Mouse (Mus musculus) spleen, adult 2 months (tissue): ENCODE results near the gene Rufy4.

Experiments used
- CTCF ChIP-seq: fragments of 200-500 bp; IDR thresholded peaks from 2 replicates; pipeline ENCODE4 v1.5.1; 2011; ENCODE audit warnings: mild to moderate bottlenecking, inconsistent platforms; ENCODE audit not compliant: insufficient read depth, insufficient read length, insufficient replicate concordance; ENCODE audit errors: extremely low read depth
- POLR2A ChIP-seq: fragments of 200-500 bp; IDR thresholded peaks from 2 replicates; pipeline ENCODE4 v1.6.1; 2011; ENCODE audit warnings: low read depth, low read length, inconsistent platforms

DNA sequence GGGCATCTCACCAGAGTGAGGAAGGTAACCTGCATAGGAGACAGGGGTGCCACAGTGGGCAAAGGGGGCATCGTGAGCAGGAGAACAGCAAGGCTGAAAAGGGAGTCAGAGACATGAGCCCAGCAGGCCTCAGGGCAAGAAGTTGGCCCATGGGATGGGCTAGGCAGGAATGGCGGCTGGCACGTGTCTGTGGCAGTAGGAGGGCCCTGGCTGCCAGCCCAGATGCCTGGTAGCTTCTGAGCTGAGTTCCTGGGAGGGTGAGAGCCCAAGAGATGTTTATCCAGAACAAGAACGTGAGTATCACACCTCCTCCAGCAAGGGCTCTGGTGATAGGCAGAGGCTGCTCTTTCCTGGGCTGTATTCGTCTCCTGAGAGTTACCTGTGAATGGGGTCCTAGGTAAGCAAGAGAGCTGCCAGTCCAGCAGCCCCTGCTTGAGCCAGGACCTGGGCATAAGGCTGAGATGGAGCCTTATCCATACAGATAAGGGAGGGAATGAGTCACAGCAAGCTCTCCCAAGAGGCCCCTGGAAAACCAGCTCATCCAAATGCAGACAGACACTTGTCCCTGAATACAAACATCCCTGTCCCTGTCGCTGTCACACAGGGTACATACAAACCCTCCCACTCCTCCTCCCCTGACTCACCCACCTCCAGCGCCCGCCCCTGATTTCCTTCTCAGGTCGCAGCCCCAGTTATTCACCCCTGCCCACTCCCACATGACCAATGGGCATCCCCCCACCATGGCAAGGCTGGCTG is 3.3 kb upstream of the Rufy4 start:
- no peak for TF ChIP-seq POLR2A
- no peak for TF ChIP-seq CTCF
